Mouse (Mus musculus) heart, embryonic 16.5 days (tissue): ENCODE data around the gene Pacsin1. TPM values are rescaled to one million over a fixed set of nuclear protein-coding genes. Genes with fewer than 3 reads are reported as not detected.
A peak's percentile ranks its signal among the peaks of the same experiment; 100 is the strongest.

Experiments used
- ATAC-seq: fragments of 200-750 bp; cut with Nextera tagmentation; replicated peaks from 2 replicates; pipeline ENCODE4 v1.8.0; 2017; ENCODE audit warnings: moderate number of reproducible peaks; ENCODE audit not compliant: insufficient read depth, low FRiP score; ENCODE audit errors: extremely low read depth
- H3K27ac ChIP-seq: fragments of 300-500 bp; sonication (generic); 2 replicates; pipeline ENCODE4 v1.5.1; 2014; ENCODE audit warnings: mild to moderate bottlenecking, low read length, control low read depth, moderate library complexity
- H3K27me3 ChIP-seq: fragments of 300-500 bp; sonication (generic); 2 replicates; pipeline ENCODE4 v1.6.1; 2014; ENCODE audit warnings: low read length, mixed read lengths; ENCODE audit not compliant: control insufficient read depth, insufficient read depth
- H3K36me3 ChIP-seq: fragments of 300-500 bp; sonication (generic); 2 replicates; pipeline ENCODE4 v1.6.1; 2014; ENCODE audit not compliant: control insufficient read depth, insufficient read depth
- H3K4me1 ChIP-seq: fragments of 300-500 bp; sonication (generic); 2 replicates; pipeline ENCODE4 v1.6.1; 2014; ENCODE audit warnings: low read length, mixed read lengths; ENCODE audit not compliant: control insufficient read depth, insufficient read depth
- H3K4me2 ChIP-seq: fragments of 300-500 bp; sonication (generic); 2 replicates; pipeline ENCODE4 v1.6.1; 2014; ENCODE audit warnings: low read depth, mild to moderate bottlenecking, control low read depth, low read length
- H3K4me3 ChIP-seq: fragments of 300-500 bp; sonication (generic); 2 replicates; pipeline ENCODE4 v1.5.1; 2014; ENCODE audit warnings: mild to moderate bottlenecking, control low read depth, low read length
- H3K9ac ChIP-seq: fragments of 300-500 bp; sonication (generic); 2 replicates; pipeline ENCODE4 v1.6.1; 2014; ENCODE audit warnings: low read length, control low read depth
- H3K9me3 ChIP-seq: fragments of 300-500 bp; sonication (generic); replicated peaks from 2 replicates; pipeline ENCODE4 v1.6.1; 2016; ENCODE audit warnings: low read length; ENCODE audit not compliant: control insufficient read depth
- whole genome bisulfite sequencing: fragments of 180-500 bp; shearing (Covaris S2); extraction: QIAGEN DNeasy Blood & Tissue Kit; methylation state at CpG from one replicate; pipeline ENCODE4 v1.1.7; 2014; 5-methylcytosine and 5-hydroxymethylcytosine counted together
- polyA plus RNA-seq: library from polyadenylated mRNA; unstranded; fragments of >200 nt; fragmentation: Nextera tagmentation; extraction: Ambion mirVana; gene quantifications from 2 replicates; pipeline ENCODE4 v1.2.1, GENCODE M21; 2015

Pacsin1 gene
- polyA plus RNA-seq, 1 experiment from 2014 or later, result 0.76 TPM

- WGBS, result 3% methylated on average over 23 of the region's 23 CpGs
- no peak for ATAC-seq
- Histone ChIP-seq H3K4me2 (peak overlapping the region; percentile 87), H3K4me3 (peak overlapping the region; percentile 76), H3K9me3 (0 out of 2 replicates have a peak, but pooled peaks cover 4% of the 10 kb centered on the region), H3K4me1 (peaks cover 31% of the 10 kb centered on the region), H3K9ac (peak overlapping the region; percentile 93), H3K27me3 (no peaks in the 10 kb centered on the region), H3K27ac (peak overlapping the region; percentile 94), H3K36me3 (peaks cover 8% of the 10 kb centered on the region; the same call in 1 of the 2 replicates)
These were observed 33.4 kb upstream of the Pacsin1 start for GRCm38 (mm10) chr17:27621705-27622531.

- Histone ChIP-seq H3K9me3 (no peaks in the 10 kb centered on the region), H3K9ac (peak overlapping the region; percentile 93), H3K27ac (peak overlapping the region; percentile 94), H3K4me1 (peaks cover 32% of the 10 kb centered on the region), H3K4me2 (peak overlapping the region; percentile 87), H3K4me3 (peak overlapping the region; percentile 76), H3K27me3 (no peaks in the 10 kb centered on the region), H3K36me3 (no peaks in the 10 kb centered on the region; the same call in 1 of the 2 replicates)
- 0% methylated on average over 68 of the region's 80 CpGs for WGBS
- ATAC-seq, result peak; percentile 60
These were observed 32.5 kb upstream of the Pacsin1 start for GRCm38 (mm10) chr17:27622611-27623359.

- H3K27me3 ChIP-seq, result no peaks in the 10 kb centered on the region
- H3K4me3 ChIP-seq, result peak within 1 kb of the TSS; percentile 76
- peak within 1 kb of the TSS; percentile 93 for H3K9ac ChIP-seq
- WGBS, result 8% methylated on average over 76 of the region's 91 CpGs
- H3K4me2 ChIP-seq, result peak within 1 kb of the TSS; percentile 87
- no peaks in the 10 kb centered on the region for H3K9me3 ChIP-seq
- peak within 1 kb of the TSS; percentile 94 for H3K27ac ChIP-seq
- H3K4me1 ChIP-seq, result peaks cover 29% of the 10 kb centered on the region
- H3K36me3 ChIP-seq, result no peaks in the 10 kb centered on the region
- peak; percentile 92 for ATAC-seq
These were observed 31.7 kb upstream of the Pacsin1 start, which contains the start of gene Nudt3 for GRCm38 (mm10) chr17:27623360-27624326. Nudt3 (minus strand) TSS chr17:27623495.

GRCm38 (mm10) chr17:27625455-27626251, 29.7 kb upstream of the Pacsin1 start:
- H3K9ac ChIP-seq, result no peak overlapping the region; the same call in 1 of the 2 replicates
- peaks cover 18% of the 10 kb centered on the region for H3K4me1 ChIP-seq
- H3K27me3 ChIP-seq, result no peaks in the 10 kb centered on the region
- no peaks in the 10 kb centered on the region for H3K9me3 ChIP-seq
- no peak overlapping the region for H3K27ac ChIP-seq
- ATAC-seq, result no peak
- WGBS, result 58% methylated on average over 7 of the region's 7 CpGs
- no peak overlapping the region for H3K4me3 ChIP-seq
- no peak overlapping the region for H3K4me2 ChIP-seq
- H3K36me3 ChIP-seq, result peaks cover 7% of the 10 kb centered on the region

- Histone ChIP-seq H3K4me2 (no peak overlapping the region), H3K27me3 (no peaks in the 10 kb centered on the region), H3K4me3 (no peak overlapping the region), H3K36me3 (peaks cover 17% of the 10 kb centered on the region), H3K27ac (peak overlapping the region; percentile 55), H3K4me1 (peaks cover 13% of the 10 kb centered on the region), H3K9me3 (no peaks in the 10 kb centered on the region), H3K9ac (0 out of 2 replicates have a peak overlapping the region, but pooled peaks have one; percentile 9)
- 34% methylated on average over 5 of the region's 5 CpGs for WGBS
- no peak for ATAC-seq
These were observed 28.6 kb upstream of the Pacsin1 start for GRCm38 (mm10) chr17:27626681-27627080.

- no peak overlapping the region for H3K4me2 ChIP-seq
- H3K36me3 ChIP-seq, result peaks cover 25% of the 10 kb centered on the region
- H3K27ac ChIP-seq, result no peak overlapping the region
- no peak for ATAC-seq
- H3K27me3 ChIP-seq, result no peaks in the 10 kb centered on the region
- no peak overlapping the region for H3K9ac ChIP-seq
- no peaks in the 10 kb centered on the region for H3K9me3 ChIP-seq
- 47% methylated on average over 5 of the region's 5 CpGs for WGBS
- H3K4me3 ChIP-seq, result no peak overlapping the region
- H3K4me1 ChIP-seq, result peaks cover 15% of the 10 kb centered on the region
These were observed 27.9 kb upstream of the Pacsin1 start for GRCm38 (mm10) chr17:27627451-27627850.

GRCm38 (mm10) chr17:27628376-27628775, 26.9 kb upstream of the Pacsin1 start:
- H3K27ac ChIP-seq, result no peak overlapping the region
- no peaks in the 10 kb centered on the region for H3K27me3 ChIP-seq
- H3K36me3 ChIP-seq, result peaks cover 26% of the 10 kb centered on the region
- ATAC-seq, result no peak
- no peak overlapping the region for H3K4me3 ChIP-seq
- WGBS, result 91% methylated on average over 8 of the region's 8 CpGs
- no peak overlapping the region for H3K9ac ChIP-seq
- no peaks in the 10 kb centered on the region for H3K9me3 ChIP-seq
- H3K4me1 ChIP-seq, result peaks cover 24% of the 10 kb centered on the region
- no peak overlapping the region for H3K4me2 ChIP-seq
